Mouse (Mus musculus) mouse trophoblast stem cell (cell line): Measurements from ENCODE around the gene Ppargc1a.

Experiments used
- in situ Hi-C, 2 experiments: fragments of 300-500 bp; cut with MseI, MboI; formaldehyde crosslinking; loops; 2 replicates in 1 of 2; 3 replicates in 1 of 2; pipeline ENCODE4 v1.15.1; 2025

Ppargc1a gene

GRCm38 (mm10) chr5:51412303-51413117 lies 155.0 kb downstream of the Ppargc1a start:
- in situ Hi-C loops, result no loop called here

GRCm38 (mm10) chr5:51410006-51410405 lies 157.5 kb downstream of the Ppargc1a start:
- in situ Hi-C loops, result no loop called here

GRCm38 (mm10) chr5:51406406-51406805 lies 161.1 kb downstream of the Ppargc1a start:
- in situ Hi-C loops, result no loop called here
